Mouse (Mus musculus) liver, postnatal 0 days (tissue): Measurements from ENCODE around the gene Prss46. TPM values are rescaled to one million over a fixed set of nuclear protein-coding genes. Genes with fewer than 3 reads are reported as not detected.
A peak's percentile ranks its signal among the peaks of the same experiment; 100 is the strongest.

ENCODE experiments used
- ATAC-seq: fragments of 200-750 bp; cut with Nextera tagmentation; 2 replicates; pipeline ENCODE4 v1.8.0; 2017; ENCODE audit warnings: mild to moderate bottlenecking, moderate library complexity
- DNase-seq: peaks from one replicate; pipeline ENCODE4 v3.0.0-alpha.2; 2016
- H3K27ac ChIP-seq: fragments of 300-500 bp; sonication (generic); 2 replicates; pipeline ENCODE4 v1.5.1; 2014; ENCODE audit warnings: antibody characterized with exemption, moderate library complexity, mild to moderate bottlenecking, low read depth
- H3K27me3 ChIP-seq: fragments of 300-500 bp; sonication (generic); 2 replicates; pipeline ENCODE4 v1.6.1; 2014; ENCODE audit warnings: low read length, control low read depth, mixed read lengths; ENCODE audit not compliant: insufficient read depth
- H3K36me3 ChIP-seq: fragments of 300-500 bp; sonication (generic); replicated peaks from 2 replicates; pipeline ENCODE4 v1.6.1; 2014; ENCODE audit warnings: mild to moderate bottlenecking, control low read depth, low read length, moderate library complexity, mixed read lengths; ENCODE audit not compliant: insufficient read depth
- H3K4me1 ChIP-seq: fragments of 300-500 bp; sonication (generic); 2 replicates; pipeline ENCODE4 v1.6.1; 2014; ENCODE audit warnings: antibody characterized with exemption, mild to moderate bottlenecking, control low read depth; ENCODE audit not compliant: insufficient read depth
- H3K4me2 ChIP-seq: fragments of 300-500 bp; sonication (generic); 2 replicates; pipeline ENCODE4 v1.6.1; 2014; ENCODE audit warnings: low read depth, mild to moderate bottlenecking, low read length, moderate library complexity, mixed read lengths
- H3K4me3 ChIP-seq: fragments of 300-500 bp; sonication (generic); 2 replicates; pipeline ENCODE4 v1.5.1; 2014; ENCODE audit warnings: low read depth, low read length
- H3K9ac ChIP-seq: fragments of 300-500 bp; sonication (generic); replicated peaks from 2 replicates; pipeline ENCODE4 v1.6.1; 2014; ENCODE audit warnings: mild to moderate bottlenecking, moderate library complexity
- H3K9me3 ChIP-seq: fragments of 300-500 bp; sonication (generic); 2 replicates; pipeline ENCODE4 v1.6.1; 2016; ENCODE audit warnings: mild to moderate bottlenecking, control low read depth, low read length, mixed read lengths
- CTCF ChIP-seq: sonication (generic); IDR thresholded peaks from 2 replicates; pipeline ENCODE4 v1.5.1; 2016; ENCODE audit warnings: antibody characterized with exemption, low read depth
- EP300 ChIP-seq: IDR thresholded peaks from 2 replicates; pipeline ENCODE4 v1.6.1; 2016; ENCODE audit warnings: antibody characterized with exemption, low read depth, mild to moderate bottlenecking
- WGBS: fragments of 180-500 bp; shearing (Covaris S2); extraction: QIAGEN DNeasy Blood & Tissue Kit; methylation state at CpG from one replicate; pipeline ENCODE4 v1.1.7; 2014; ENCODE audit not compliant: insufficient replicate concordance; 5-methylcytosine and 5-hydroxymethylcytosine counted together
- polyA plus RNA-seq: library from polyadenylated mRNA; unstranded; fragments of >200 nt; fragmentation: Nextera tagmentation; extraction: Ambion mirVana; gene quantifications from 2 replicates; pipeline ENCODE4 v1.2.1, GENCODE M21; 2015

Prss46 gene
- polyA plus RNA-seq, 1 experiment from 2014 or later: not detected

GRCm38 (mm10) chr9:110873681-110874659 is 29.7 kb downstream of the Prss46 start:
- TF ChIP-seq CTCF: no peak
- Histone ChIP-seq H3K9me3 (no peaks in the 10 kb centered on the region), H3K9ac (no peak overlapping the region), H3K4me3 (no peak overlapping the region), H3K36me3 (no peaks in the 10 kb centered on the region), H3K27ac (0 out of 2 replicates have a peak overlapping the region, but pooled peaks have one; percentile 0), H3K4me1 (peaks cover 17% of the 10 kb centered on the region; the same call in 1 of the 2 replicates), H3K27me3 (0 out of 2 replicates have a peak, but pooled peaks cover 4% of the 10 kb centered on the region), H3K4me2 (peak overlapping the region; percentile 26; the same call in 1 of the 2 replicates)
- peak; percentile 51 for DNase-seq
- WGBS: 21% methylated on average over 40 of the region's 40 CpGs
- no peak for ATAC-seq

- Histone ChIP-seq H3K27ac (peak overlapping the region; percentile 37; the same call in 1 of the 2 replicates), H3K9ac (no peak overlapping the region), H3K27me3 (peaks cover 7% of the 10 kb centered on the region; the same call in 1 of the 2 replicates), H3K4me2 (no peak overlapping the region), H3K9me3 (no peaks in the 10 kb centered on the region), H3K4me1 (peaks cover 17% of the 10 kb centered on the region; the same call in 1 of the 2 replicates), H3K4me3 (no peak overlapping the region), H3K36me3 (no peaks in the 10 kb centered on the region)
- WGBS: 37% methylated on average over 3 of the region's 3 CpGs
- DNase-seq: no peak
- TF ChIP-seq CTCF: no peak
- TF ChIP-seq EP300: no peak
- ATAC-seq: no peak
Measured at GRCm38 (mm10) chr9:110874660-110875191, 30.4 kb downstream of the Prss46 start.

DNA sequence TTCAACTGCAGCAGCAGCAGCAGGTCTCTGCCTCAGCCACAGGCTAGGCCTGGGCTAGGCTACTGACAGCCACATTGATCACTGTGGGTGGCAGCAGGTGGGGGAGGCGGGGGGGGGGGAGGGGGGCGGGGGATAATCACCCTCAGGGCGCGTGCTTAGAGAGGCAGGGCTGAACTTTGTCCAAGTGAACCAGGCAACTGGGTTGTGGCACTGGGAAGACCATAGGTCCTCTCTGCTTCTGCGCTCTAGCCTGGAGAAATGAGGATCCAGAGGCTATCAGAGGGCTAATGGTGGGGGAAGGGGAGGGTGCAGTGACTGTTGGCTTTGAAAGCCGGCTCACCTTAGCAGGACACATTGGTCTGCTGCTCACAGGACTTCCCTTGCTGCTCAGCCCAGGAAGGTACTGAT is 31.0 kb downstream of the Prss46 start:
- TF ChIP-seq EP300: no peak
- TF ChIP-seq CTCF: no peak
- no peaks in the 10 kb centered on the region for H3K9me3 ChIP-seq
- peaks cover 17% of the 10 kb centered on the region; the same call in 1 of the 2 replicates for H3K4me1 ChIP-seq
- H3K36me3 ChIP-seq: no peaks in the 10 kb centered on the region
- WGBS: 46% methylated on average over 2 of the region's 6 CpGs
- H3K9ac ChIP-seq: no peak overlapping the region
- peaks cover 12% of the 10 kb centered on the region for H3K27me3 ChIP-seq
- no peak overlapping the region for H3K4me3 ChIP-seq
- no peak overlapping the region for H3K4me2 ChIP-seq
- DNase-seq (peak; percentile 74), ATAC-seq (peak; percentile 73)
- H3K27ac ChIP-seq: peak overlapping the region; percentile 84

GRCm38 (mm10) chr9:110877353-110877752 is 33.0 kb downstream of the Prss46 start:
- peak overlapping the region; percentile 77; the same call in 1 of the 2 replicates for H3K4me2 ChIP-seq
- peaks cover 21% of the 10 kb centered on the region for H3K27me3 ChIP-seq
- 0 out of 2 replicates have a peak, but pooled peaks have one; percentile 18 for ATAC-seq
- H3K9ac ChIP-seq: peak overlapping the region; percentile 51
- peaks cover 22% of the 10 kb centered on the region for H3K4me1 ChIP-seq
- DNase-seq: no peak
- peak overlapping the region; percentile 84 for H3K27ac ChIP-seq
- WGBS: 32% methylated on average over 1 of the region's 1 CpGs
- TF ChIP-seq CTCF: no peak
- TF ChIP-seq EP300: no peak
- H3K9me3 ChIP-seq: no peaks in the 10 kb centered on the region
- H3K36me3 ChIP-seq: no peaks in the 10 kb centered on the region
- H3K4me3 ChIP-seq: no peak overlapping the region

- TF ChIP-seq CTCF (no peak), EP300 (no peak)
- peaks cover 21% of the 10 kb centered on the region for H3K27me3 ChIP-seq
- H3K4me3 ChIP-seq: no peak overlapping the region
- H3K9ac ChIP-seq: peak overlapping the region; percentile 51
- H3K4me1 ChIP-seq: peaks cover 22% of the 10 kb centered on the region
- H3K27ac ChIP-seq: peak overlapping the region; percentile 84
- peak overlapping the region; percentile 77 for H3K4me2 ChIP-seq
- DNase-seq (peak; percentile 55), ATAC-seq (peak; percentile 61)
- no peaks in the 10 kb centered on the region for H3K9me3 ChIP-seq
- WGBS: 60% methylated on average over 5 of the region's 5 CpGs
- no peaks in the 10 kb centered on the region for H3K36me3 ChIP-seq
Measured at GRCm38 (mm10) chr9:110877888-110878287, 33.6 kb downstream of the Prss46 start.
